Mouse (Mus musculus): ENCODE measurements around the gene Ccdc12.

The Ccdc12 gene

DNA sequence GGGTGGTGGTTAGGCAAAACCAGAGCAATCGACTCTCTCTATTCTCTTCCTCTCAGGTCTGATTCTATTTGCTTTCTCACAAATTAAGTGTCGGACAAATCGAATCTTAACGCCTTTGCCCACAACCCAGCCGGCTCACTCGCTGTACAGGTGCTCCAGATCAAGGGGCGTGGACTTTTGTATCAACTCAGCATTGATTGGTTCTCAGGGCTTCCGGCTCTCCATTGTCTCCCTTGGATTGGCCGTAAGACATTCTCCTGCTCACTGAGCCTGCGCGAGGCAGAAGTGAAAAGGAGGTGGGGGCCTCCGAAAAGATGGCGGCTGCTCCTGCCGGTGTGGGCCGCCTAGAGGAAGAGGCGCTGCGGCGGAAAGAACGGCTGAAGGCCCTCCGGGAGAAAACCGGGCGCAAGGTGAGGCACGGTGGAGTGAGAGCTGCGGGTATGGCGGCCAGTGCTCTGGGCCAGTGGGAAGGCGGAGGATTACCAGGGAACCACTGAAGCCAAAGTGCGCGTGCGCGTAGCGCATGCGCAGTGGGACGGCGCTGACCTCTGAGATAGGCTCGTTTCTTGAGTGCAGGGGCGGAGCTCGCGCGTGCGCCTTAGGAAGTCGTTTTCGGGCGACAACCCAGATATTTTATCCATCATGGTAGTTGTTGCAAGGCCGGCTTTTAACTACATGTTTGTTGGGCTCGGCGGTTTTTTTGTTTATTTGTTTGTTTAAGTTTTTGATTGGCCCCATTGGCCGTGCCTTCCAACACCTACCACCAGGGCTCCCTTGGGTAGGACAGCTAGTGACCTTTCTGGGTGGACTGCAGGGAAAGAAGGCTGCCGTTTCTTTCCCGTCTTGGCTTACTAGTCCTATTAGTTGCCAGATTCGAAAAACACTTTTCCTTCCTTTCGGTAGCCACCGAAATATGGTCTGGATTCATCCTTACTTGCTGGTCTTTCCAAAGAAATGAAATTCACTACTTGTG is at the start of gene Ccdc12:
Gene Ccdc12 (plus strand): TSS at position 255 of the 973 bp plus-strand sequence.
- DNase-seq: peak; percentile 97

- DNase-seq: no peak
These were observed 44.8 kb upstream of the Ccdc12 start for GRCm38 (mm10) chr9:110611471-110611870.

GRCm38 (mm10) chr9:110617081-110617480 is 39.2 kb upstream of the Ccdc12 start:
- no peak for DNase-seq

DNA sequence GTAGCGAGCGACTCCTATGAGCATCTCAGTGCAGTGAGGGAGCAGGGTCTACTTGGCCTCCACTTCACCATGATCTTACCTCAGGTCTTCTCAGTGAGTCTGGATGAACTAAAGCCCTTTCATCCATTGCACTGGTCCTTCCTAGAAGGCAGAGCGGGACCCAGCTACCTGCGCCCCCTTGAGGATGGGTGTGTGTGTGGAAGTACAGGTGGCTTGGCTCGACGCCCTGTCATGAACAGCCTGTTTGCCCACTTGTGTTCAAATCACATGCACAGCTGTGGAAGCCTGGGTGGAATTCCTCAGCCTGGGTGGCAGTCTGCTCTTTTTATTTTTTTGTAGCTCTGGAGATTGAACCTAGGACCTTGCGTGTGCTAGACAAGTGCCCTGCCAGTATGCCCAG is 36.1 kb upstream of the Ccdc12 start:
- DNase-seq: no peak

GRCm38 (mm10) chr9:110620685-110621084 is 35.6 kb upstream of the Ccdc12 start:
- DNase-seq: no peak

- DNase-seq: no peak
These were observed 33.6 kb upstream of the Ccdc12 start for GRCm38 (mm10) chr9:110622621-110623219.

DNA sequence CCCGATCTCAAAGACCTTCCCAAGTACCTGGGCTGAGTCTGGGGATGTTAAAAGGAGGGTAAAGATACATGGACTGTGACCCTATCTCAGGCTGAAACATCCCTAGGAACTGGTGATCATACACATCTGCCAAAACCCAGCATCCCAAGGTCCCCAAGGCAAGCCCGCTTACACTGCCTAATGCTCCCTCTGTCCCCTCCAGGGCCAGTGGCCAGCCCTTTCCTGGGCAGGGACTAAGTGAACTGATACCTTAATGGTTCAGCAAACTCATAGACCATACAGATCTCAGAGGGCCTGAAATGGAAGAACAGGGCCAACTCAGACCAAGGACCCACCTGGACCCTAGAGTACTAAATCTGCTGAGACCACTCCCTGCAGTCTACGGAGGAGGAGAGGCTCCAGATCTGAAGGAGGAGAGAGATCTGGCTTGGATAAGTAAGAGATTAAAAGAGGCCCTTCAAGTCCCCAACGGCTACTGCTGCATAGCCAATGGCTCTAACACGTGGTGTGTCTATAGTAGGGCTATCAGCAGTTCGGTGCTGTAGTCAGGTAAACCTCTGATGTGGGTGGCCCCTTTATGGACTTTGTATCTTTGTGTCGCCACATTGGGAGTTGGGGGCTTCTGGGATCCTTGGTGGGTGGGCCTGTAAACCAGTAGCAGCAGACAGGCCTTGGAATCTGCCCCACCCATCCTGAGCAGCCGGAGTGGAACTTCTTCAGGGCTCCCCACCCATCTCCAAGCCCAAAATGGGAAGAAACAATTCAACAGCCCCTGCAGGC is 32.7 kb upstream of the Ccdc12 start:
- no peak for DNase-seq

DNA sequence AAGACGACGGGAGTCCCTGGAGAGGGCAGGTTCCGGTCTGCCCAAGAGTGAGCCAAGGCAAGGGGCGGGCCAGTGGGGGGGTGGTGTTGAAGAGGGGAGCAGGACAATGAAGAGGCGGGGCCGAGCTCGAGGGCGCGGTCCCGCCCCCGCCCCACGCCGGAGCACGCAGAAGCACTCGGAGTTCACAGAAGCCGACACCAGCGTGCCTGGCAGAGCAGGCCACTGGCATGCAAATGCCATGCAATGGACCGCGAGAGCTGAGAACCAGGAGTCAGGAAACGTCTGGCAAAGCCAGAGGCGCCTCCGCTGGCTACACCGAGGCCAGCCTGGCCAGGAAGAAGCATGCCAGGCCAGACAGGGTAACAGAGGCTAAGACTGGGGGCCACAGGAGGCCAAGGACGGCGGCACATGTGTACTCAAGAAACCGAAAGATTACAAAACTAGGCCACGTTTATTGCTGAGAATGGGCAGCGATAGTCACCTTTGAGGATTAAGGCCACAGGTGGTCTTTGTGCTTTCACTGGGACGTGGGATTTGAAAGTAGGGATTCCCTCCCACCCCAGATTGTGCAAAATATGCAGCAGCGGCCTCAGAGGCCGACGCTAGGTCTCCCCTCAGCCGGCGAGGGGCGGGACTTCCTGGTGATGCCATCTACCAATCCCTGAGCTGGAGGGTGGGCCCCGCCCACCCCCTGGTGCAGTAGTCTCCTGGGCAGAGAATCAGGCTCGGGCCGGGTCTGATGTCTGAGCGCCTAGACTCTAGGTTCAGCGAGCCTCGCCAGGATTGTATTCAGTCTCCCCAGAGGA is 31.7 kb upstream of the Ccdc12 start, which contains the start of gene Nradd:
Gene Nradd (minus strand): TSS at position 92 of the 806 bp plus-strand sequence.
- peak; percentile 87 for DNase-seq

GRCm38 (mm10) chr9:110625350-110625908 is 30.9 kb upstream of the Ccdc12 start:
- DNase-seq: no peak

- no peak for DNase-seq
These were observed 26.1 kb upstream of the Ccdc12 start for GRCm38 (mm10) chr9:110630171-110630570.

- no peak for DNase-seq
These were observed 25.1 kb upstream of the Ccdc12 start for GRCm38 (mm10) chr9:110631191-110631590.

GRCm38 (mm10) chr9:110631651-110632275 is 24.5 kb upstream of the Ccdc12 start:
- no peak for DNase-seq

DNA sequence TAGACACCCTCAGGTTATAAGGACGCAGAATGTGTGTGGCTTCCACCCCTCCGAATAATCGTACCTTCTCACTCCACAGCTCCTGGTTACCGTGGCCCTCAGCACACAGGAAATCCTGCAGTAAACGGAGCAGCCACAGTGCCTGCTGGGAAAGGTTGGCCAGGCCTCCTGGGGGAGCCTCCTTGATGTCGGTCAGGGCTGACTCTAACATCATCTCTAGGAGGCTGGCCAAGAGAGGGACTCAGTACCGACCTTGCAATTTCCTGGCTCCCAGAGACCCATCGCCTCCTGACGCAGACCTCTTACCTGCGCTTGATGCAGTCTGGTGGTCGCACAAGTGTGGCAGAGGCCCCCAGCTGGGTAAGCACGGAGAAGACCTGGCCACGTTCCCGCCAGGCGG is 23.6 kb upstream of the Ccdc12 start:
- no peak for DNase-seq

DNA sequence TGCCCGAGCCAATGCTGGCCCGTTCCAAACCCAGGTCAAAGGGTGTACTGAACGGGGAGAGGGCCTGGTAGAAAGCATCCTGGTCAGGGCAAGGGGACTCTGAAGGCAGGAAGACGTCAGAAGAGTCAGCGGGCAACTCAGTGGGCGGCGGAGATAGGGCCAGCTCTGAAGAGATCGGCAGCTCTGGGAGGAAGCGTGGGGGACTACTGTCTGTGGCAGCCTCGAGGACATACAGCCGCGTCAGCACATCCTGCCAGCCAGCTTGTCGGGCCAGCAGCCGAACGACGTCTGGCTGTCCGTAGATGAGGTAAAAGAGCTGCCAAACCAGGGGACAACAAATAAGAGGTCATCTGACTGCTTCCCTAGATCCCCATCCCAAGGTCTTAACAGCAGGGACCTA is 22.4 kb upstream of the Ccdc12 start:
- DNase-seq: no peak

- peak; percentile 84 for DNase-seq
These were observed 21.1 kb upstream of the Ccdc12 start for GRCm38 (mm10) chr9:110635225-110635624.

DNA sequence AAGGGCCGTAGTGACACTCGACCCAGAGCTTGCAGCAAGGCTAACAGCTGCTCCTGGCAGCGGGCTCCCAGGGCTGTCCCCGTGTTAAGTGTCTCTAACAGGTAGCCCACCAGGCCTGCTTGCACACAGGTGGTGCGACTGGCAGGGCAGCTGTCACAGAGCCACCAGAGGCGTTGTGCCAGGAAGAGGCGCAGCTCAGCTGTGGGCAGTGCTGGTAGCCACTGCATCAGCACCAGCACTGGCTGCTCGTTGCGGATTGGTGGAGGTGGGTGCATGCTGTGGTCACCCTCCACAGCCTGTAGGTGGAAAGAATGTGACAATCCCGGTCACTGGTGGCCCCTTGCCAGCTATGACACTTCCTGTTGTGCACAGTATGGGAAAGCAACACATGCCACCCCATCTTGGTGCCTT is 17.7 kb upstream of the Ccdc12 start:
- DNase-seq: peak; percentile 57

DNA sequence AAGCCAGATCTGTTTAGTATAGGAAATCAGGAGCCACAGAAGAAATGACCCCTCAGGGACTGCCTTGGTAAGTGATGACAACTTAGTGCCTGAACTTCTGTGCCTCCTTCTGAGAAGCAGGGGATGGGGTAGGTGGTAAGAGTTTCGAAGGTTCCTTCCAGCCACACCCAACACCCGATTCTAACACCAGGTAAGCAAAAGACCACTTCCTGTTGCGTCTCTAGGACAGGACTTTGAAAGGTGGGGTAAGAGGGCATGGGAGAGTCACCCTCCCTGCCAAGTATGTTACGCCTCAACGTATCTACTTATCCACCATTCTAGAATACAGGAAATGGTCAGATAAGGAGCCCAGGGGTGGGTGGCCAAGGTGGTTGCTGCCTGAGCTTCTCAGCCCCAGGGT is 15.3 kb upstream of the Ccdc12 start:
- no peak for DNase-seq

DNA sequence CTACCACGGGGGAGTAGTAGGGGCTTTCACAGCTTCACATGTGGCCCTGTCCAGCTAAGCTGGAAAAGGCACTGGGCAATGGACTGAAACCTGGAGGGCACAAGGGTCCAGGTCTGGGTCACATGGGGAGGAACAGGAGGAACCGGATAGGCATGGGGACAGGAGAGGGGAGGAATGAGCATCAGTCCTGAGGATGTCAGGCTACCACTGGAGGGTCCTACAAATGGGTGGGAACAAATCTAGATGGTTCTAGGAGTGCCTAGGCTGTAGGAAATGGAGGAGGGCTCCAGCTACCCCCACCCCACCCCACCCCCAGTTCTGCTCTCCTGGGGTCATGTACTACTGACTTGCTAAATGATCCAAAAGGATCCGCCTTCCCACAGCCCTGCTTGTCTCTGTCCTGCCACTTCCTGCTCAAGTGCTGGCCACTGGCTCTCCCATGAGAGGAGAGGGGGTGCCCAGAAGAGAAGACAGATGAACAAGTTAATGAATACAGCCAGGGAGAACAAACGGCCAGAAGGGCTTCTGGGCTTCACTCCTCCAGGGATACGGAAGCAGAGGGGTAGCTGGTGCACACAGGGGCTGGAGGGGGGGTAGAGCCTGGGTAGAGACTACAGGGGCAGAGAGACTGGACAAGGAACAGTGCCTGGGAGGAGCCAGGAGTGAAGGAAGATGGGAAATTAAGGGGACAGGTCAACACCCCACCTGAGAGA is 13.3 kb upstream of the Ccdc12 start:
- DNase-seq: no peak

DNA sequence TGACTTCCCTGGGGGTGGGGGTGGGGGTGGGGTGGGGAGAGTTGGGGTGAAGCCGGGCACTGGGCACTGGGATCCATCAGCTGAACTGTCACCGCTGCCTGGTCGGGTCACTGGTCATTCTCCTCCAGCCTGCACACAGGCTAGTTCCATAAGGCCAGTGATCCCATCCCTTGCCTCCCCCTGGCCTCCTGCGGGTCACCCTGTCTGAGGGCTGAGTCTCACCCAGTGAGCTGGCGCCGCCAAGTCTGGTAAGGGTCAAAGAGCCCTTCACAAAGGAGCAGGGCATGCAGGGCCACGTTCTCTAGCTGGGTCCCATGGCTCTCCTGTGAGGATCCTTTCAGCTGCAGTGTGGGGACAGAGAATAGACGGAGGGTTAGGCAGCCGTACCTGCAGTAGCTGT is 12.5 kb upstream of the Ccdc12 start:
- DNase-seq: no peak

DNA sequence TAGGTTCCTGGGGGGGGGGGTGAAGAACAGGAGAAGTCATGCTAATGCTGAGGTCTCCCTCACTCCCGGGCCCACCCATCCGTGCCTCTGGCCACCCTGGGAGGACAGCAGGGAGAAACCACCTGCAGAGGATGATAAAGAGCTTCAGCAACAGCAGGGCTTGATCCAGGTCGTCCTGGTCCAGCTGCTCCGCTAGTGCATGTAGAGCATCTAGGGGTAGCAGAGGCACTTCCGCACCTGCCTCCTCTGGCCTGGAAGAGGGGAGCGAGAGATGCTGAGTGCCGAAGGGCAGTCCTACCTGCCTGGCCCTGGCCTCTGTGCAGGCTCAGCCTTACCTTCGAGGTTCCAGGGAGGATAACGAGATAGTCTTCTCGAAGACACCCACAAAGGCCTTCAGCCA is 12.0 kb upstream of the Ccdc12 start:
- no peak for DNase-seq

GRCm38 (mm10) chr9:110645219-110645618 is 11.1 kb upstream of the Ccdc12 start:
- DNase-seq: no peak
